Mouse (Mus musculus): Measurements from ENCODE around the gene Myd88. TPM values are rescaled to one million over a fixed set of nuclear protein-coding genes. Genes with fewer than 3 reads are reported as not detected.
"Not testable (repeated sequence)": the region's sequence is repeated elsewhere in the genome, so short reads cannot be mapped to it uniquely, and the experiment has no call there.

The Myd88 gene
- 3.1 and 4.4 TPM in 2 replicates for polyA plus RNA-seq (2012; rRNA removed)

GRCm38 (mm10) chr9:119340909-119341816, at the start of gene Myd88:
TSS of gene Myd88 (minus strand) at chr9:119341411.
- TF ChIP-seq CTCF (IDR thresholded peaks at IDR 0.05; ENCODE audit: borderline replicate concordance, extremely low read depth, insufficient read depth, insufficient read length) = no peak
- peak; percentile 51; the same call in 1 of the 2 replicates for TF ChIP-seq POLR2A (IDR thresholded peaks at IDR 0.05; ENCODE audit: borderline replicate concordance, extremely low read depth, insufficient read depth, insufficient read length, poor library complexity, severe bottlenecking)
- DNase-seq (ENCODE audit: low read depth) = peak; percentile 99

- TF ChIP-seq POLR2A (IDR thresholded peaks at IDR 0.05; ENCODE audit: borderline replicate concordance, extremely low read depth, insufficient read depth, insufficient read length, poor library complexity, severe bottlenecking) (no peak), CTCF (IDR thresholded peaks at IDR 0.05; ENCODE audit: borderline replicate concordance, extremely low read depth, insufficient read depth, insufficient read length) (no peak)
- DNase-seq (ENCODE audit: low read depth) = no peak
Observed at GRCm38 (mm10) chr9:119390214-119390613, 49.0 kb upstream of the Myd88 start.

DNA sequence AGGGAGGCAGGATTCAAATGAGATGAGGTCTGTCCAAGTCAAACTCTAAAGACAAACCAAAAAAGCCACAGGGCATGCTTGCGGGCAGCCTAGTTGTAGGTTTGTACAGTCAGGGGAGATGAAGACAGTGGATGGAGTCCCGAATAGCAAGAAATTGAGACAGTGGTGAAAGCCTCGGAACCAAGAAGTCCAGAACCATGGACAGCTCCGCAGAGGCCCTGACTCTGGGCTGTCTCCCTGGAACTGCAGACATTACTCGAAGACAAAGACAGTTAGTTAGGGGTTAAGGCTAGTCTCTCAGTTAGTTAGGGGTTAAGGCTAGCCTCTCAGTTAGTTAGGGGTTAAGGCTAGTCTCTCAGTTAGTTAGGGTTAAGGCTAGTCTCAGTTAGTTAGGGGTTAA, 47.7 kb upstream of the Myd88 start:
- DNase-seq (ENCODE audit: low read depth) = no peak
- TF ChIP-seq POLR2A (IDR thresholded peaks at IDR 0.05; ENCODE audit: borderline replicate concordance, extremely low read depth, insufficient read depth, insufficient read length, poor library complexity, severe bottlenecking) = no peak

DNA sequence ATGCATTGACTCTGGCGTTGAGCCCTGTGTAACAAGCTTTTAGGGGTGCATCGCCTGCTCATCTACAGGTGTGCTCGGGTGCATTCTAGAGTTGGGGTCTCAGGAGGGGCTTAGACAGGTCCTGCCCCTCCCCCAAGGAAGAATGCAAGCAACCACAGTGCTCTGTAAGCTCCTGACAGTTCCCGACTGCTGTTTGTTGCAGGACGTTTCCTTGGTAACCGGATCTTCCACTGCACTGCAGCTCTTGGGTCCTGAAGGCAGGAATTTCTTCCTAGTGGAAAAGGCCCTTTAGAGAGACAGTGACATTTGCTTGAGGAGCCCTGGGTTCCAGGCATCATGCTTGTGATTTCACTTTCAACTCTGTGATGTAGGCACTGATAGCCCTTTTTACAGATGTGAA, 41.4 kb upstream of the Myd88 start:
- peak; percentile 47 for DNase-seq (ENCODE audit: low read depth)
- no peak for TF ChIP-seq CTCF (IDR thresholded peaks at IDR 0.05; ENCODE audit: borderline replicate concordance, extremely low read depth, insufficient read depth, insufficient read length)
- TF ChIP-seq POLR2A (IDR thresholded peaks at IDR 0.05; ENCODE audit: borderline replicate concordance, extremely low read depth, insufficient read depth, insufficient read length, poor library complexity, severe bottlenecking) = no peak

- no peak for DNase-seq (ENCODE audit: low read depth)
- TF ChIP-seq POLR2A (IDR thresholded peaks at IDR 0.05; ENCODE audit: borderline replicate concordance, extremely low read depth, insufficient read depth, insufficient read length, poor library complexity, severe bottlenecking) (no peak), CTCF (IDR thresholded peaks at IDR 0.05; ENCODE audit: borderline replicate concordance, extremely low read depth, insufficient read depth, insufficient read length) (no peak)
Observed at GRCm38 (mm10) chr9:119378231-119378630, 37.0 kb upstream of the Myd88 start.

DNA sequence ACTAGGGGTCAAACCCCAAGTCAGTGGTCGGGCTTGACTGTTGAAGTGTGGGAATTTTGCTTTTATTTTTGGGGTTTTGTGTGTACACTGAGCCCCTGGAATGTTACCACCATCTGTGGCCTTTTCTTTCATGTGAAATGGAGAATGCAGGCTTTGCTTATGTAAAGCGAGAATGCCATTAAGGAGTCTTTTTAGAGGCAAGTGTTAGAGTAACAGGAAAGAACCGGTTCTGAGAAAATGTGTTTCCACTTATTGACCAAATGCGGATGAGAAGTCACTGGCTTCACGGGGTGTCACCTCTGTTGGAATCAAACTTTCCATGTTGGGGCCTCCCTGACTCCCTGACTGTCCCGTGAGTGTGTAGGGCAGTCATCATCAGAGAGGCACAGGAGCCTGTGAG, 34.3 kb upstream of the Myd88 start:
- no peak for DNase-seq (ENCODE audit: low read depth)
- TF ChIP-seq CTCF (IDR thresholded peaks at IDR 0.05; ENCODE audit: borderline replicate concordance, extremely low read depth, insufficient read depth, insufficient read length) = no peak
- no peak for TF ChIP-seq POLR2A (IDR thresholded peaks at IDR 0.05; ENCODE audit: borderline replicate concordance, extremely low read depth, insufficient read depth, insufficient read length, poor library complexity, severe bottlenecking)

DNA sequence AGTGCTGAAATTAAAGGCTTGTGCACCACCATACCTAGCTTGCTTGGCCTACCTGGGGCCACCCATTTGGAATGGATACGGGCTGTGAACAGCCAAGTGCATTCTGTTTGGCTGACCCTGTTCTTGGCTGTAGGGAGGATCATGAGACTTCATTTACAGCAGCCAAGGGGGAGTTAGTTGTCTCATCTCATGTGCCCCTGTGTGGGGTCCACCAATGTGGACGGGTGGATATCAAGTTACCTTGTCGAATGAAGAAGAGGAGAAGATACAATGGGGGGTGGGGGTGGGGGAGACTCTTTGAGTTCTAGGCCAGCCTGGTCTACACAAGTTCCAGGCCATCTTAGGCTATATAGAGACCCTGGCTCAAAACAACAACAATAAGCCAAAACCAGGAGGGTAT, 33.8 kb upstream of the Myd88 start:
- DNase-seq (ENCODE audit: low read depth) = no peak
- TF ChIP-seq POLR2A (IDR thresholded peaks at IDR 0.05; ENCODE audit: borderline replicate concordance, extremely low read depth, insufficient read depth, insufficient read length, poor library complexity, severe bottlenecking) (no peak), CTCF (IDR thresholded peaks at IDR 0.05; ENCODE audit: borderline replicate concordance, extremely low read depth, insufficient read depth, insufficient read length) (no peak)

- DNase-seq (ENCODE audit: low read depth) = no peak
- TF ChIP-seq POLR2A (IDR thresholded peaks at IDR 0.05; ENCODE audit: borderline replicate concordance, extremely low read depth, insufficient read depth, insufficient read length, poor library complexity, severe bottlenecking) (no peak), CTCF (IDR thresholded peaks at IDR 0.05; ENCODE audit: borderline replicate concordance, extremely low read depth, insufficient read depth, insufficient read length) (no peak)
Observed at GRCm38 (mm10) chr9:119371251-119371650, 30.0 kb upstream of the Myd88 start.

DNA sequence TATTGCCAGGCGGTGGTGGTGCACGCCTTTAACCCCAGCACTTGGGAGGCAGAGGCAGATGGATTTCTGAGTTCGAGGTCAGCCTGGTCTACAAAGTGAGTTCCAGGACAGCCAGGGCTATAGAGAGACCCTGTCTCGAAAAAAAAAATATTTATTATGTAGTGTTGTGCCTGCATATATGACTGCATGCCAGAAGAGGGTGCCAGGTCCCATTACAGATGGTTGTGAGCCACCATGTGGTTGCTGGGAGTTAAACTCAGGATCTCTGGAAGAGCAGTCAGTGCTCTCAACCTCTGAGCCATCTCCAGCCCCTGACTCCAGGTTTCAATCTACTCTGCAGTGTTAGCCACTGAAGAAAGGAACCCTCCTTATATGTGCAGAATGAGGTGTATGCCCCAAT, 29.6 kb upstream of the Myd88 start:
- DNase-seq (ENCODE audit: low read depth) = not testable (repeated sequence)

DNA sequence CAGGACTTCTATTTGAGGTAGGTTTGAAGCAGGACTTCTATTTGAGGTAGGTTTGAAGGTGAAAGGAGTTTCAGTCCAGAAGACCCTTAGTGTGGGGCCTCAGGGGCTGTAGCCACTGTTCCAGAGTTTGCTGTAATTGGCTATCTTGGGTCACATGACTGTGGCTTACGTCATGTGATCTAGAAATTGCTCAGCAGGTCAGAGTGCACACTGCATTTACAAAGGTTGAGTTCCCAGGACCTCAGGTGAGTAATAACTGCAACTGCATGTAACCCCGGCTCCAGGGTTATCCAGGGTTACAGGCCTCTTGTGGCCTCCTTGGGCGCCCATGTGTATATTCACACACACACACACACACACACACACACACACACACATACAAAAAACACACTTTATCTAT, 27.2 kb upstream of the Myd88 start:
- no peak for DNase-seq (ENCODE audit: low read depth)
- TF ChIP-seq POLR2A (IDR thresholded peaks at IDR 0.05; ENCODE audit: borderline replicate concordance, extremely low read depth, insufficient read depth, insufficient read length, poor library complexity, severe bottlenecking) (no peak), CTCF (IDR thresholded peaks at IDR 0.05; ENCODE audit: borderline replicate concordance, extremely low read depth, insufficient read depth, insufficient read length) (no peak)

DNA sequence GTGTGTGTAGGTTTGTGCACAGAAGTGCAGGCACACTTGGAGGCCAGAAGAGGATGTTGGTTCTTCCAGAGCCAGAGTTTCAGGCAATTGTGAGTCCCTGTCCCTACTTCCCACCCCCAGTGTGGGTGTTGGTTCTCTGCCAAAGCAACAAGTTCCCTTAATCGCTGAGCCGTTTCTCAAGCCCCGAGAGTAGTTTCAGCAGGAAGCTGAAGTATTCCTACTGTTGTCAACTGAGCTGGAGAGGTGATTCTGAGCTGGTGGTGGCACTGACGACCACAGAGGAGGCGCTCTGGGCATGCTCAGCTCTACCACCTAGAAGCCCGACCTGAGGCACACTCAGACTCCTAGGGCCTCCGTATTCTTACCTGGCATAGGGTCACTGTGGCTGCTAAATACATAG, 24.1 kb upstream of the Myd88 start, which contains the start of gene Slc22a14:
Slc22a14 (minus strand) TSS at position 270 of the 400 bp plus-strand sequence.
- DNase-seq (ENCODE audit: low read depth) = no peak
- no peak for TF ChIP-seq POLR2A (IDR thresholded peaks at IDR 0.05; ENCODE audit: borderline replicate concordance, extremely low read depth, insufficient read depth, insufficient read length, poor library complexity, severe bottlenecking)
- TF ChIP-seq CTCF (IDR thresholded peaks at IDR 0.05; ENCODE audit: borderline replicate concordance, extremely low read depth, insufficient read depth, insufficient read length) = no peak

- DNase-seq (ENCODE audit: low read depth) = no peak
- TF ChIP-seq CTCF (IDR thresholded peaks at IDR 0.05; ENCODE audit: borderline replicate concordance, extremely low read depth, insufficient read depth, insufficient read length) (no peak), POLR2A (IDR thresholded peaks at IDR 0.05; ENCODE audit: borderline replicate concordance, extremely low read depth, insufficient read depth, insufficient read length, poor library complexity, severe bottlenecking) (no peak)
Observed at GRCm38 (mm10) chr9:119363229-119363628, 22.0 kb upstream of the Myd88 start.

All from brain, embryonic 14.5 days (tissue).